35 mouse cellular contexts compared by ENCODE assay signal in the genomic region with DNA sequence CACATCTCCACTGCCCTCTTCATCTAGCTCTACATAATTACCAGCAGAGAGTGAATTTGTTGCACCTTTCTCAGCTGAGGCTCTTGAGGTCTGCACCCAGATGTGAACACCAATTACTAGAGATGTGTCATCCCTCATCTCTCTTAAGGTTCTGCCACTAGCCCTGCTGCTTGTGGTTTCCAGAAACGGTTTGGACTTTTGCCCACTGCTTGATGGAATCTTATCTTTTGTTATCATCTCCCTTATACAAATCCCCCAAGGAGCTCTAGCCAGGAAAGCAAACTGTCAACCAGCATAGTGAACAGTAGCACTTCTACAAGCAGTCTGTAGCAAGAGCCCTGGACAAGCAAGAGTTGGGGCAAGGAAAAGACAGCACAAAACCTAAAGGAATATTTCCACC. TPM values are rescaled to one million over a fixed set of nuclear protein-coding genes. Genes with fewer than 3 reads are reported as not detected.
"Had no signal": no experiment of that assay in that cellular context is flagged by ENCODE, and none has a peak within 500 bp of the region (broad histone marks: within the 10 kb centered on the region; RNA-seq: fewer than 3 reads in every experiment).

No protein-coding gene starts in this region.

- H3K4me1 ChIP-seq: limb, embryonic 10.5 days; limb, embryonic 12.5 days; limb, embryonic 13.5 days; limb, embryonic 15.5 days; liver, embryonic 12.5 days; liver, embryonic 13.5 days; liver, embryonic 15.5 days; lung, embryonic 15.5 days; megakaryocyte, embryonic 14.5 days; midbrain, embryonic 10.5 days; midbrain, embryonic 12.5 days; midbrain, embryonic 13.5 days; midbrain, embryonic 15.5 days; neural tube, embryonic 12.5 days; neural tube, embryonic 13.5 days had no signal

- H3K9ac ChIP-seq: limb, embryonic 12.5 days; limb, embryonic 13.5 days; limb, embryonic 15.5 days; liver, embryonic 12.5 days; liver, embryonic 13.5 days; liver, embryonic 14.5 days; liver, embryonic 15.5 days; liver, postnatal 0 days; lung, embryonic 14.5 days; lung, embryonic 15.5 days; midbrain, embryonic 12.5 days; midbrain, embryonic 13.5 days; midbrain, embryonic 15.5 days; neural tube, embryonic 12.5 days; neural tube, embryonic 13.5 days had no signal

- H3K4me2 ChIP-seq: limb, embryonic 12.5 days; limb, embryonic 13.5 days; limb, embryonic 15.5 days; liver, embryonic 11.5 days; liver, embryonic 12.5 days; liver, embryonic 13.5 days; liver, embryonic 15.5 days; lung, embryonic 14.5 days; lung, embryonic 15.5 days; midbrain, embryonic 11.5 days; midbrain, embryonic 12.5 days; midbrain, embryonic 13.5 days; midbrain, embryonic 15.5 days; neural tube, embryonic 12.5 days; neural tube, embryonic 13.5 days had no signal

- H3K27me3 ChIP-seq: limb, embryonic 12.5 days; limb, embryonic 13.5 days; limb, embryonic 15.5 days; liver, embryonic 12.5 days; liver, embryonic 13.5 days; liver, embryonic 15.5 days; lung, embryonic 15.5 days; midbrain, embryonic 12.5 days; midbrain, embryonic 13.5 days; midbrain, embryonic 15.5 days; neural tube, embryonic 12.5 days; neural tube, embryonic 13.5 days had no signal

- H3K27ac ChIP-seq: limb, embryonic 10.5 days; limb, embryonic 12.5 days; limb, embryonic 13.5 days; limb, embryonic 15.5 days; liver, embryonic 12.5 days; liver, embryonic 13.5 days; liver, embryonic 14.5 days; liver, embryonic 15.5 days; lung, embryonic 15.5 days; macrophage; midbrain, embryonic 10.5 days; midbrain, embryonic 12.5 days; midbrain, embryonic 13.5 days; midbrain, embryonic 15.5 days; neural tube, embryonic 12.5 days; neural tube, embryonic 13.5 days had no signal

- H3K4me3 ChIP-seq: limb, embryonic 10.5 days; limb, embryonic 12.5 days; limb, embryonic 13.5 days; limb, embryonic 15.5 days; liver, embryonic 12.5 days; liver, embryonic 13.5 days; liver, embryonic 15.5 days; lung, embryonic 15.5 days; megakaryocyte, embryonic 14.5 days; midbrain, embryonic 10.5 days; midbrain, embryonic 12.5 days; midbrain, embryonic 13.5 days; midbrain, embryonic 15.5 days; myocyte; neural tube, embryonic 12.5 days; neural tube, embryonic 13.5 days had no signal

- H3K36me3 ChIP-seq: limb, embryonic 10.5 days; limb, embryonic 12.5 days; limb, embryonic 13.5 days; limb, embryonic 15.5 days; liver, embryonic 12.5 days; liver, embryonic 13.5 days; lung, embryonic 15.5 days; midbrain, embryonic 10.5 days; midbrain, embryonic 12.5 days; midbrain, embryonic 13.5 days; midbrain, embryonic 15.5 days; neural tube, embryonic 12.5 days; neural tube, embryonic 13.5 days had no signal

- ATAC-seq: liver, embryonic 12.5 days; liver, postnatal 0 days; lung, postnatal 0 days; midbrain, embryonic 13.5 days; midbrain, embryonic 15.5 days; midbrain, embryonic 16.5 days had no signal

- H3K9me3 ChIP-seq: limb, embryonic 10.5 days; limb, embryonic 12.5 days; limb, embryonic 13.5 days; limb, embryonic 15.5 days; liver, embryonic 12.5 days; liver, embryonic 13.5 days; liver, embryonic 15.5 days; lung, embryonic 15.5 days; megakaryocyte, embryonic 14.5 days; midbrain, embryonic 10.5 days; midbrain, embryonic 12.5 days; midbrain, embryonic 13.5 days; midbrain, embryonic 15.5 days; neural tube, embryonic 12.5 days; neural tube, embryonic 13.5 days had no signal

- DNase-seq: left cerebral cortex, postnatal 4 days; liver; liver, embryonic 13.5 days; liver, postnatal 0 days; lung, adult 18-20 months; lung, adult 2 months; lung, embryonic 14.5 days; lung, postnatal 10 days; lung, postnatal 14 days; lung, postnatal 36 days; lung, postnatal 4 days; midbrain, embryonic 14.5 days had no signal

RNA-seq across cellular contexts. Expression of gene Pcyt1b, which starts 57.9 kb away (rescaled TPM):
- total RNA-seq: liver, adult 2 months; monocyte, adult 5-6 weeks had no signal
